ENCODE assay signal across 12 mouse cellular contexts in genomic region chr4:57067801-57068200, GRCm38 (mm10).
"Had no signal": no experiment of that assay in that cellular context is flagged by ENCODE, and none has a peak within 500 bp of the region (broad histone marks: within the 10 kb centered on the region; RNA-seq: fewer than 3 reads in every experiment).

No protein-coding gene starts in this region.

- H3K27me3 ChIP-seq: limb, embryonic 15.5 days; liver, embryonic 12.5 days; midbrain, embryonic 15.5 days; neural tube, embryonic 12.5 days had no signal

- H3K4me2 ChIP-seq: limb, embryonic 15.5 days; liver, embryonic 12.5 days; midbrain, embryonic 11.5 days; midbrain, embryonic 15.5 days; neural tube, embryonic 12.5 days had no signal

- H3K36me3 ChIP-seq: liver, embryonic 12.5 days; midbrain, embryonic 15.5 days; neural tube, embryonic 12.5 days had no signal

- H3K27ac ChIP-seq: limb, embryonic 15.5 days; liver, embryonic 12.5 days; midbrain, embryonic 15.5 days; neural tube, embryonic 12.5 days had no signal

- H3K4me3 ChIP-seq: limb, embryonic 15.5 days; liver, embryonic 12.5 days; midbrain, embryonic 15.5 days; neural tube, embryonic 12.5 days had no signal

- DNase-seq: kidney, adult 8-10 months; kidney, postnatal 25 days; layer of hippocampus, adult 9-11 months; layer of hippocampus, postnatal 36 days; thymus, postnatal 14 days had no signal

- H3K9me3 ChIP-seq: limb, embryonic 15.5 days; liver, embryonic 12.5 days; midbrain, embryonic 15.5 days; neural tube, embryonic 12.5 days had no signal

- H3K9ac ChIP-seq: limb, embryonic 15.5 days; liver, embryonic 12.5 days; midbrain, embryonic 15.5 days; neural tube, embryonic 12.5 days had no signal

- ATAC-seq: inflammation-experienced regulatory T-cells, adult 6 months; intestine, postnatal 0 days; liver, embryonic 12.5 days; midbrain, embryonic 15.5 days had no signal
